Mouse (Mus musculus): ENCODE results near the gene Bcl2l14. TPM values are rescaled to one million over a fixed set of nuclear protein-coding genes. Genes with fewer than 3 reads are reported as not detected.

The Bcl2l14 gene
- polyA plus RNA-seq, 1 experiment from 2014 or later = 0.33 TPM

DNA sequence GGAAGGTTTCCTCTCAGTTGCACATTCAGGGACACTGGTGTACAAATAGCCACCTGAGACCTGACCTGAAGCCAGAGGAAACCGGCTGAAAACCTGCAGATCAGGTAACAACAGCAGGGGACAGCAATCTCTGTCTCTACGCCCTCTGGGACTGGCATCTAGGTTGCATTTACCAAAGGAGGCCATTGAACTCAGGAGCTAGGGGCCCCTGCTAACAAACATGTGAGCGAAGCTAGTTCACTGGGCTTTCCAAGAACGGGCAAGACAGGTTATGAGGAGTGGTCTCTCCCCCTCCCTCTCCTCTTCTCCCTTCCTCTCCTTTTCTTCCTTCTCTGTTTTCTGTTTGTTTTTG is 18.4 kb downstream of the Bcl2l14 start:
- no peaks in the 10 kb centered on the region for H3K9me3 ChIP-seq

DNA sequence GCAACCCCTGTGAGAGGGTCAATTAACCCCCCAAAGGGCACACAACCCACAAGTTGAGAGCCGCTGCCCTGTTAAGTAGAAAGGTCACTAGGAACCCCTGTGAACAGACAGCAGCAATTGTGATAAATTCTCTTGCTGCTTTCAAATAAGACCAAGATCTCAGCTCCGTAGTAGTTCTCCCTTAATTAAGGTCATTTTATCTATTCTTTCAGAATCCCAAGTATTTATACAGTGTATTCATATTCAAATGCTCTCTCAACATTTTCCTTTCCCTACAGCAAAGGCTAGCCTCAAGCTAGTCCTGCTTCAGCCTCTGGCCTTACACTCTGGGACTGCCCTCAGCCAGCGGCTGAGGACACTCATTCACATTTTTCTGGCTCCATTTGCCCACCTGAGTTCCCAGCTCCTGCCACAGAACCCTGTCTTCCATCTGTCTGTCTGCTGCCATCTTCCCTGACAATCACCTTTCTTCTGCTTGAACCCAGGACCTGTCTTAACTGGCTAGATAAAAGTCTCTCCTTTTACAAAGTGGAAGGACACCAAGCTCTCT is 20.5 kb downstream of the Bcl2l14 start:
- H3K4me3 ChIP-seq = no peak overlapping the region
- no peaks in the 10 kb centered on the region for H3K9me3 ChIP-seq
- peaks cover 25% of the 10 kb centered on the region for H3K4me1 ChIP-seq
- H3K36me3 ChIP-seq = no peaks in the 10 kb centered on the region
- no peak overlapping the region for H3K27ac ChIP-seq
- 72% methylated on average over 3 of the region's 3 CpGs for WGBS
- no peak for DNase-seq (ENCODE audit: low spot score)
- H3K27me3 ChIP-seq (ENCODE audit: insufficient read depth, poor library complexity, severe bottlenecking) = no peaks in the 10 kb centered on the region

More for the DNA sequence above, 18.4 kb downstream of the Bcl2l14 start:
- Histone ChIP-seq H3K36me3 (no peaks in the 10 kb centered on the region), H3K4me3 (no peak overlapping the region), H3K4me1 (peaks cover 14% of the 10 kb centered on the region), H3K27ac (no peak overlapping the region), H3K27me3 (ENCODE audit: insufficient read depth, poor library complexity, severe bottlenecking) (no peaks in the 10 kb centered on the region)
- DNase-seq (ENCODE audit: low spot score) = no peak
- 63% methylated on average over 4 of the region's 4 CpGs for WGBS

DNA sequence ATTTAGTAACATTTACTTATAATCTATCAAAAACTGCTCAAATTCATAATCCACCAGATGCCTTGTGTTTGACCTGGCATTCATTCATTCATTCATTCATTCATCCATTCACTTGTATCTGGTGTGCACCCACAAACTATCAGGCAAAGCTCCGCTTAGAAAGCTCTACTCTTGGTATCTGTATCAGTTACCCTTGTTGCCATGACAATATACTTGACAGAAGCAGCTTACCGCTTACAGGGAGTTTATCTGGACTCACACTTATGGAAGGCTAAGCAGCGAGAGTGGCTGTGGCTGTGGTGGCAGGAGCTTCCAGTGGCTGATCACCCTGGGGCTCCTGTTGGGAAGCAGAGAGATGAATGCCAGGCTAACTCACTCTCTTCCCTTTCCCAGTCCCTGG is 21.8 kb downstream of the Bcl2l14 start:
- Histone ChIP-seq H3K36me3 (no peaks in the 10 kb centered on the region), H3K4me1 (peaks cover 25% of the 10 kb centered on the region), H3K27me3 (ENCODE audit: insufficient read depth, poor library complexity, severe bottlenecking) (no peaks in the 10 kb centered on the region), H3K4me3 (no peak overlapping the region), H3K9me3 (no peaks in the 10 kb centered on the region), H3K27ac (no peak overlapping the region)
- WGBS = 26% methylated on average over 3 of the region's 3 CpGs
- no peak for DNase-seq (ENCODE audit: low spot score)

DNA sequence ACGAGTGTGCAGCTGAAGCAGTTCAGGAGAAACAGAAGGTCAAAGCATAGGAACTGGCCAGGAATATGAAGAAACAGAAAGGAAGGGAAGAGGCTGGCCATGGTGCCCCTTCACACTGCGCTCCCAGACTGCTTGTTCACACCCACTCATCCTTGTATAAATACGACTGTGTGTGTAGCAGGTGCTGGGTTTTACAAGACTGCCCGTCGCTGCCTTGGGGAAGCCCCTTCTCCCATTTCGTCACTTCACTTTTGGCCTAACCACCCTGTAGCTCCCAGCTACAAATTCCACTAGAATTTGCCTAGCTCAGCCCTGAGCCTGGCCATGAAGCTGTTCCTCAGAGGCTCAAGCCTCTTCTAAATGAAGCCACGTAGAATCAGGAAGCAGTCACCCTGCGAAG is 24.3 kb downstream of the Bcl2l14 start:
- Histone ChIP-seq H3K36me3 (no peaks in the 10 kb centered on the region), H3K9me3 (no peaks in the 10 kb centered on the region), H3K4me3 (no peak overlapping the region), H3K27ac (no peak overlapping the region), H3K4me1 (peaks cover 20% of the 10 kb centered on the region), H3K27me3 (ENCODE audit: insufficient read depth, poor library complexity, severe bottlenecking) (no peaks in the 10 kb centered on the region; the same call in 1 of the 2 replicates)
- no peak for DNase-seq (ENCODE audit: low spot score)
- 73% methylated on average over 8 of the region's 8 CpGs for WGBS

DNA sequence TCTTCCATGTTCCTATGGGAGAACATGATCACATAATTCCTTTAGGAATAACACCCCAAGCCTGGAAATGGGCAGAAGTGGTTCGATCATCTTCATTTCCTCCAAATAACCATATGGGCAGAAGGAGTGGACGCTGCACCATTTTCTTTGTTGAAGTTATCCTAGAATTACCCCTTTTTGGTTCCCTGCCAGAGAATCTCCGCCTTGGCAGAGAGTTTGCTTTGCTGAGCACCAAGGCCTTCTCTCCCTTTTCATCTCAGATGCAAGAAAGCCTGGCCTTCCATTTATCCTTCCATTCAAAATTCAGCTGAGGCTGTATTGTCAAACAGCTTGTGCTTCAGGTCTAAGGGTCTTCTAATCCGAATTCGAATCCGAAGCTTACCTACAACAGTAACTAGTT is 25.8 kb downstream of the Bcl2l14 start:
- WGBS = 82% methylated on average over 6 of the region's 6 CpGs
- Histone ChIP-seq H3K36me3 (no peaks in the 10 kb centered on the region), H3K9me3 (no peaks in the 10 kb centered on the region), H3K27me3 (ENCODE audit: insufficient read depth, poor library complexity, severe bottlenecking) (no peaks in the 10 kb centered on the region; the same call in 1 of the 2 replicates), H3K4me1 (peaks cover 22% of the 10 kb centered on the region), H3K27ac (no peak overlapping the region), H3K4me3 (no peak overlapping the region)
- DNase-seq (ENCODE audit: low spot score) = no peak

DNA sequence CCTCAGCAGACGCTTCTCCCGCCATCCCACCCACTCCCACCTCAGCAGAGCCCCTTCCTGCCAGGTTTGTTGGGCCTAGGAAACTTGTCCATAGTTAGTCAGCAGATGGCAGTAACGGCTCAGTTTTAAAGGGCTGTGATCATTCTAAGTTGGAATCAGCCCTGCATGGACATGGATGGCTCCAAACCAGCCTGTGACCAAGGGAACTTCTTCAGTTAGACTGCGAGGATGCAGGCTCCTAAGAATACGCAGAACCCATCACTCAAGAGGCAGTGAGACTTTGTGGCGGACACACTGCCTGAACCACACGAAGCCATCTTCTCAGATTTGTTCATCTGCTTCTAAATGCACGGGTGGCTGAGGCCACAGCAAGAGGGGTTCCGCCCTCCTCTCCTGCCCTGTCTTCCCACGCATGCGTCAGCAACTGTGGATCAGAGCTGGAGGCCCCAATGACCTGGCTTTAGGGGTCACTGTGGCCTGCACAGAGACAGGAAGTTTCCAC is 29.1 kb downstream of the Bcl2l14 start:
- no peaks in the 10 kb centered on the region; the same call in 1 of the 2 replicates for H3K27me3 ChIP-seq (ENCODE audit: insufficient read depth, poor library complexity, severe bottlenecking)
- H3K27ac ChIP-seq = no peak overlapping the region
- peaks cover 14% of the 10 kb centered on the region for H3K4me1 ChIP-seq
- no peaks in the 10 kb centered on the region for H3K9me3 ChIP-seq
- WGBS = 37% methylated on average over 11 of the region's 11 CpGs
- peak; percentile 79 for DNase-seq (ENCODE audit: low spot score)
- H3K4me3 ChIP-seq = 0 out of 2 replicates have a peak overlapping the region, but pooled peaks have one; percentile 12
- H3K36me3 ChIP-seq = no peaks in the 10 kb centered on the region

DNA sequence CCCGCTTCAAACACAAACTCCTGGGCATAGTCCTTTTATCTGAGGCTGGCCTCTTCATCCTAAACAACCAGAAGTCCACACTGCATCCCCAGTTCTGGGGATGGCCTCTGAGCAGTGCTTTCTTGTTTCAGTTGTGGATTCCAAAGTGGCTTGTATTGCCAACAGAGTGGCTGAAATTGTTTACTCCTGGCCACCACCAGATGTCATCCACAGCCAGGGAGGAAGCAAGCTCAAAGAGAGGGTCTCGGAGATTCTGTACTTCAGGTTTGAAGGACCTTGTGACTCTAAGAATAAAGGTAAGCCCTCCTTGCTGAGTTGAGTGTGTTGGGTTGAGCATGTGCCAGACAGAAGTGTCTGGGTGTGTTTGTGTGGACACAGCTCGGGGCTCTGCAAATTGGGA is 31.0 kb downstream of the Bcl2l14 start:
- Histone ChIP-seq H3K4me3 (no peak overlapping the region), H3K9me3 (no peaks in the 10 kb centered on the region), H3K36me3 (no peaks in the 10 kb centered on the region), H3K4me1 (peaks cover 5% of the 10 kb centered on the region), H3K27me3 (ENCODE audit: insufficient read depth, poor library complexity, severe bottlenecking) (no peaks in the 10 kb centered on the region; the same call in 1 of the 2 replicates), H3K27ac (no peak overlapping the region)
- DNase-seq (ENCODE audit: low spot score) = no peak
- WGBS = 77% methylated on average over 3 of the region's 3 CpGs

DNA sequence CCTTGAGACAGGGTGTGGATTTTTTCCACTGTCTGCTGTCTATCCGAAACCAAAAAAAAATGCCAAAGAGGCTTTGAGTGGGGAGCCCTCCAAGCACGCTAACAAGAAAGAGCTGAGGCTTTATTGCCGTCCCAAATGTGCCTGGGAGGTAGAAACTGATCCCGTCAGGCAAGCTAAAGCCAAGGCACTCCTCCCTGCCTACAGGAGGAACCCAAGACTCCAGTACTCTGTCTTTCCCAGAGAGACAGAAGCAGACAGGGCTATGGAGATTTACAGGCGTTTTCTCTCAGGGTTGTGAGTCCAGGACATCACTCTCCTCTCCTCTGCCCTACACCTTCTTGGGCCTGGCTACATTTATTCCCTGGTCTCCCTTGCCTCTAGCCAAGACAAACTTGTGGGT is 32.3 kb downstream of the Bcl2l14 start:
- DNase-seq (ENCODE audit: low spot score) = no peak
- H3K27me3 ChIP-seq (ENCODE audit: insufficient read depth, poor library complexity, severe bottlenecking) = no peaks in the 10 kb centered on the region; the same call in 1 of the 2 replicates
- peaks cover 7% of the 10 kb centered on the region for H3K4me1 ChIP-seq
- no peak overlapping the region for H3K4me3 ChIP-seq
- H3K27ac ChIP-seq = no peak overlapping the region
- 68% methylated on average over 5 of the region's 5 CpGs for WGBS
- no peaks in the 10 kb centered on the region for H3K36me3 ChIP-seq
- H3K9me3 ChIP-seq = no peaks in the 10 kb centered on the region

DNA sequence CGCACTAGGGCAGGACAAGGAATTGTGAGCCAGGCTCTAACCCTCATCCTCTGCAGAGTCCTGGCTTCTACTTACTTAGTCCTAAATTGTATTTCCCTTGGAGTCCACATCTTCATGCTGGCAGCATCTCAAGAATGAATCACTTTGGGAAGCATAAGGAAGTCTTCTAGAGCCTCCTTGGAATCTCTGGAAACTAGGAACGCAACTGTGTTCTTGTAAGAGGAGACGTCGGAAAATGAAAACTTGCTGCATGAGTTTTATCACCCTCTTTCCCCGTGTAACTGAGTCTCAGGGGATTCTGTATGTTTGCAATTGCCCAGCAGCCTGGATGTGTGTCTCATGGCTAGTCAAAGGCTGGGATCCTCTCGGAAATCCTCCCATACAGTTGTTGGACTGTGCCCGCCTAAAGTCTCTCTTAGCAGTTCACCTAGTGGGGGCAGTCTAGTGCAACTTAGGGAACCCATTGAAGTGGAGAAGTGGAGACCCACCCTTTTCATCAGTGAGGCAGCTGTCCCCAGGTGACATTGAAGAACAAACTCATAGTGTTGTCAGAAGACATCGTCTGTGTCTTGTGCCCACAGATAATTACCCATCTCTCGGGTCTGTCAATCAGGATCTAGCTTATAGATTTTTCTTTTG is 34.2 kb downstream of the Bcl2l14 start:
- DNase-seq (ENCODE audit: low spot score) = no peak
- Histone ChIP-seq H3K27me3 (ENCODE audit: insufficient read depth, poor library complexity, severe bottlenecking) (no peaks in the 10 kb centered on the region), H3K4me3 (no peak overlapping the region), H3K4me1 (peaks cover 5% of the 10 kb centered on the region), H3K9me3 (no peaks in the 10 kb centered on the region), H3K36me3 (no peaks in the 10 kb centered on the region), H3K27ac (no peak overlapping the region)
- 81% methylated on average over 9 of the region's 9 CpGs for WGBS

DNA sequence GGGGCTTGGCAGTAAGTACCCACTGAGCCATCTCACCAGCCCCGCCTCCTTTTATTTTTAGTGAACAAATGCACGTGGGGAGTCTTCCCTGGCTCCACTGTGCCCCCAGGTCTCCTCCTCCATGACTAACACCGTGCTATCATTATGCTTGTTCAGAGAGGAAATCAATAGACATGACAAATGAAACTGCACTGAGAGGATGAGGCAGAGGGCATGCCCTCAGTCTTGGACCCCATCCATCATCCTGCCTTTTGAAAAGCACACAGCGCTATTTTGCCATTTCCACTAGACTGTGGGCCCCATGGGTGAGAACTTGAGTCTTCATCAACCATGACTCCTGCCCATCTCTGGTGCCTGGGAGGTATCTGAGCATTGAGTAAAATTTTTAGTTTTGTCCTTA is 35.5 kb downstream of the Bcl2l14 start:
- no peak overlapping the region for H3K4me3 ChIP-seq
- no peaks in the 10 kb centered on the region for H3K36me3 ChIP-seq
- no peaks in the 10 kb centered on the region for H3K27me3 ChIP-seq (ENCODE audit: insufficient read depth, poor library complexity, severe bottlenecking)
- WGBS = 59% methylated on average over 4 of the region's 4 CpGs
- no peaks in the 10 kb centered on the region for H3K9me3 ChIP-seq
- no peak overlapping the region for H3K27ac ChIP-seq
- no peak for DNase-seq (ENCODE audit: low spot score)
- 0 out of 2 replicates have a peak, but pooled peaks cover 2% of the 10 kb centered on the region for H3K4me1 ChIP-seq

DNA sequence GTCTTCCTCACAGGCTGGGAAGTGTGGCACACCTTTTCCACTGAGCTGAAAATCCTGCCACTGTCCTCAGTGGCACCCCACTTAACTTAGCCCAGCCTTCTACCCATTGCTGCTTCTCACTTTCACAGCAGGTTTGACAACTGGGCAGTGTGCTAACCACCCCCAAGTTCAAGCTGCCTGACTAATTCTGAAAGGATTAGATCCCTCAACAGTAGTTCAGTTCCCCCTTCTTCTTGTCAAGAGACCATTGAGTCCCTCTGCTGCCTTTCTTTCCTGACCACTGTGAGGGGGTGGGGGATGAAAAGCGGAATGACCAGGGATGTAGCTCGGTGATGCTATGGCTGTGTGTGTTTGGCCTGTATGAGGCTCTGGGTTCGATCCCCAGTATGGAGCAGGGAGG is 37.2 kb downstream of the Bcl2l14 start:
- no peaks in the 10 kb centered on the region for H3K9me3 ChIP-seq
- H3K27me3 ChIP-seq (ENCODE audit: insufficient read depth, poor library complexity, severe bottlenecking) = no peaks in the 10 kb centered on the region
- H3K27ac ChIP-seq = no peak overlapping the region
- DNase-seq (ENCODE audit: low spot score) = no peak
- 81% methylated on average over 3 of the region's 3 CpGs for WGBS
- no peak overlapping the region for H3K4me3 ChIP-seq
- no peaks in the 10 kb centered on the region for H3K36me3 ChIP-seq
- 0 out of 2 replicates have a peak, but pooled peaks cover 2% of the 10 kb centered on the region for H3K4me1 ChIP-seq

DNA sequence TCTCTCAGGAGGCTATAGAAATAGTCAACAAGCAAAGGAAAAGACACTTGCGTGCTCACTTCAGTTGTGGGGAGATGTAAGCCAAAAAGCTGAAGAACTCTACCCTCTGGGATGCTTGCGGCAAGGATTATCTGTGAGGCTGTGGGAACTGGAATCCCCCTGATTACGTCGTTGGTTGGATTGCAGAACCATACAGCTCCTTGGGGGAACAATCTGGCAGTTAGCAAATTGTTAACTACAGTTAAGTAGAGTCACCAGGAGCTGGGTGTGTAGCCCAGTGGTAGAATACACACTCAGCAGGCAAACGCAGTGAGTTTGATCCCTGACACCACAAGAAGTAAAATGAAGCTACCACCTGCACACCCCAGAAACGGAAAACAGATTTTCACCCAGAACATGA is 37.9 kb downstream of the Bcl2l14 start:
- Histone ChIP-seq H3K9me3 (no peaks in the 10 kb centered on the region), H3K4me3 (no peak overlapping the region), H3K36me3 (no peaks in the 10 kb centered on the region), H3K27ac (no peak overlapping the region), H3K4me1 (0 out of 2 replicates have a peak, but pooled peaks cover 2% of the 10 kb centered on the region), H3K27me3 (ENCODE audit: insufficient read depth, poor library complexity, severe bottlenecking) (no peaks in the 10 kb centered on the region)
- DNase-seq (ENCODE audit: low spot score) = no peak
- WGBS = 76% methylated on average over 6 of the region's 6 CpGs

DNA sequence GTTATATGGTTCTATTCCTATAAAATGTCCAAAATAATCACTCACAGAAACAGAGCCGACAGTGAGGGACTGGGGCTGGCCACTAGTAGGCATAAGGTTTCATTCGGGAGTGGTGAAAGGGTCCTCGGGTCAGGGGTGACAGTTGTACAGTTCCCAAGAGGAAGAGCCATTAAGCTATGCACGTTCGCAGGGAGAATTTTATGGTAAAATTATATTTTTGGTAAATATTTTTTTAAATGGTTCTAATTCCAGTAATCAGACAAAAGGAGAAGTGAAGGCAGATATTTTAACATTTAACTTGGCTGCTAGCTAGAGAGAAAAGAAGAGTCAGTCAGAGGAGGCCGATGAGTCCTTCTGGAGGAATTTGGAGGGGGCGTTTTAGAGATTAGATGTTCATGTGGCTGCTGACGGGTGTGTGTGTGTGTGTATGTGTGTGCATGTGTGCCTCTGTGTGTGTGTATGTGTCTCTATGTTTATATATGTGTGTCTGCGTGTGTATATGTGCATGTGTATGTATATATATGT is 38.8 kb downstream of the Bcl2l14 start:
- no peak overlapping the region for H3K4me3 ChIP-seq
- peaks cover 10% of the 10 kb centered on the region for H3K4me1 ChIP-seq
- H3K27ac ChIP-seq = no peak overlapping the region
- DNase-seq (ENCODE audit: low spot score) = no peak
- no peaks in the 10 kb centered on the region for H3K9me3 ChIP-seq
- no peaks in the 10 kb centered on the region for H3K27me3 ChIP-seq (ENCODE audit: insufficient read depth, poor library complexity, severe bottlenecking)
- H3K36me3 ChIP-seq = no peaks in the 10 kb centered on the region
- WGBS = 64% methylated on average over 9 of the region's 9 CpGs
